Mouse (Mus musculus): Measurements from ENCODE around the gene Sipa1l3.

- TF ChIP-seq CTCF (IDR thresholded peaks at IDR 0.05; ENCODE audit: borderline replicate concordance, insufficient read depth, low read depth, low read length) (no peak), POLR2A (IDR thresholded peaks at IDR 0.05; ENCODE audit: borderline replicate concordance, insufficient read depth, low read length) (no peak)
These were observed 1.3 kb downstream of the Sipa1l3 start for GRCm38 (mm10) chr7:29517178-29517577.
